Mouse (Mus musculus) thymus, adult 2 months (tissue): ENCODE measurements around the gene Ptgis.

Source experiments
- CTCF ChIP-seq: fragments of 200-500 bp; IDR thresholded peaks from 2 replicates; pipeline ENCODE4 v1.5.1; 2012; ENCODE audit warnings: mild to moderate bottlenecking, control low read depth, low read length, moderate library complexity, borderline replicate concordance; ENCODE audit not compliant: control insufficient read depth, poor library complexity, insufficient read depth; ENCODE audit errors: extremely low read depth
- POLR2A ChIP-seq: fragments of 200-500 bp; IDR thresholded peaks from 2 replicates; pipeline ENCODE4 v1.6.1; 2012; ENCODE audit warnings: mild to moderate bottlenecking, low read length, control low read depth, moderate library complexity; ENCODE audit not compliant: control insufficient read depth, poor library complexity, insufficient read depth; ENCODE audit errors: extremely low read depth

GRCm38 (mm10) chr2:167230554-167230953 lies 9.8 kb downstream of the Ptgis start:
- TF ChIP-seq POLR2A (no peak), CTCF (no peak)
